Mouse (Mus musculus) ES-E14 (cell line): ENCODE results near the gene Insc.

Experiments used
- HCFC1 ChIP-seq: IDR thresholded peaks from 2 replicates; pipeline ENCODE4 v1.6.1; 2012; ENCODE audit warnings: low read length, inconsistent platforms, borderline replicate concordance; ENCODE audit not compliant: insufficient read depth
- MAFK ChIP-seq: IDR thresholded peaks from 2 replicates; pipeline ENCODE4 v1.6.1; 2014; ENCODE audit warnings: mild to moderate bottlenecking, low read depth, low read length, inconsistent platforms; ENCODE audit not compliant: insufficient read depth
- ZNF384 ChIP-seq: IDR thresholded peaks from 2 replicates; pipeline ENCODE4 v1.6.1; 2012; ENCODE audit warnings: low read depth, low read length, inconsistent platforms

- no peak for TF ChIP-seq MAFK
- TF ChIP-seq HCFC1 = no peak
- TF ChIP-seq ZNF384 = no peak
Observed at GRCm38 (mm10) chr7:114860858-114861523, 117.5 kb downstream of the Insc start.
